8 mouse cellular contexts compared by ENCODE assay signal in the genomic region with DNA sequence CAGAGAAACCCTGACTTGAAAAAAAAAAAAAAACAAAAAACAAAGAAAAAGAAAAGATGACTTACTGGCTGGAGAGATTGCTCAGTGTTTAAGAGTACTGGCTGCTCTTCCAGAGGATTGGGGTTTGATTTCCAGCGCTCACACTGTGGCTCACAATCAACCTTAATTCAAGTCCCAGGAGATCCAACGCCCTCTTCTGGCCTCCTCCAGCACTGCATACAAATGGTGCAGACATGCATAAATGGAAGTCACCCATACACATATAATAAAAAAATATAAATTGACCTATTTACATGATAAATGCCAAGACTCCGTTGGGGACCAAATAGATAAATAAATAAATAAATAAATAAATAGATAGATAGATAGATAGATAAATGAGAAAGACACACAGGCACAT. TPM values are rescaled to one million over a fixed set of nuclear protein-coding genes. Genes with fewer than 3 reads are reported as not detected.
DNase-seq lines count a peak whose midpoint lies in the region; ATAC-seq lines count a peak whose summit lies in the region.

No protein-coding gene starts in this region.

- H3K4me2 ChIP-seq in intestine, embryonic 15.5 days (replicated peaks): peak overlapping the region; percentile 67; the same call in 1 of the 2 replicates
- H3K4me2 ChIP-seq in neural tube, embryonic 14.5 days (ENCODE audit: low read depth, low read length): peak overlapping the region; percentile 87; the same call in 1 of the 2 replicates

- peaks cover 40% of the 10 kb centered on the region for H3K36me3 ChIP-seq in erythroblast, embryonic 14.5 days (ENCODE audit: control insufficient read depth)
- H3K36me3 ChIP-seq in intestine, embryonic 15.5 days: no peaks in the 10 kb centered on the region
- H3K36me3 ChIP-seq in neural tube, embryonic 14.5 days (ENCODE audit: control insufficient read depth, insufficient read depth, low read length): peaks cover 10% of the 10 kb centered on the region

- peak; percentile 47 for DNase-seq in thymus, postnatal 4 days
- DNase-seq in thymus, postnatal 10 days (ENCODE audit: low spot score in 2 of 2): no peak
- DNase-seq in embryo, embryonic 11 days: no peak
- no peak for DNase-seq in right cerebral cortex, adult 2 months (ENCODE audit: low spot score in 2 of 2)

- WGBS in intestine, embryonic 15.5 days: 52% methylated on average over 3 of the region's 3 CpGs
- WGBS in neural tube, embryonic 14.5 days: 59% methylated on average over 3 of the region's 3 CpGs

- no peak for ATAC-seq in erythroblast, adult 5-6 weeks (replicated peaks; ENCODE audit: low FRiP score, poor library complexity, severe bottlenecking)
- ATAC-seq in intestine, embryonic 15.5 days: no peak
- ATAC-seq in neural tube, embryonic 14.5 days (ENCODE audit: low read depth): no peak

- H3K4me3 ChIP-seq in erythroblast, embryonic 14.5 days (replicated peaks): peak overlapping the region; percentile 99
- H3K4me3 ChIP-seq in intestine, embryonic 15.5 days (replicated peaks): peak overlapping the region; percentile 92; the same call in 1 of the 2 replicates
- H3K4me3 ChIP-seq in neural tube, embryonic 14.5 days (ENCODE audit: low read depth, low read length): peak overlapping the region; percentile 98; the same call in 1 of the 2 replicates

- no peaks in the 10 kb centered on the region for H3K9me3 ChIP-seq in erythroblast, embryonic 14.5 days (ENCODE audit: control insufficient read depth, low read length)
- no peaks in the 10 kb centered on the region for H3K9me3 ChIP-seq in intestine, embryonic 15.5 days
- H3K9me3 ChIP-seq in neural tube, embryonic 14.5 days (ENCODE audit: control insufficient read depth, low read length): no peaks in the 10 kb centered on the region

- H3K9ac ChIP-seq in intestine, embryonic 15.5 days: no peak overlapping the region
- no peak overlapping the region for H3K9ac ChIP-seq in neural tube, embryonic 14.5 days (replicated peaks; ENCODE audit: low read depth, low read length)

- H3K4me1 ChIP-seq in erythroblast, embryonic 14.5 days (ENCODE audit: control insufficient read depth): peaks cover 25% of the 10 kb centered on the region
- H3K4me1 ChIP-seq in intestine, embryonic 15.5 days (replicated peaks): 0 out of 2 replicates have a peak, but pooled peaks cover 4% of the 10 kb centered on the region
- H3K4me1 ChIP-seq in neural tube, embryonic 14.5 days (ENCODE audit: control insufficient read depth, insufficient read depth, low read length): 0 out of 2 replicates have a peak, but pooled peaks cover 7% of the 10 kb centered on the region

- no peak overlapping the region for H3K27ac ChIP-seq in intestine, embryonic 15.5 days
- no peak overlapping the region for H3K27ac ChIP-seq in neural tube, embryonic 14.5 days (ENCODE audit: low read depth, low read length)

- peaks cover 17% of the 10 kb centered on the region for H3K27me3 ChIP-seq in erythroblast, embryonic 14.5 days (ENCODE audit: control insufficient read depth)
- H3K27me3 ChIP-seq in intestine, embryonic 15.5 days (replicated peaks): no peaks in the 10 kb centered on the region
- H3K27me3 ChIP-seq in neural tube, embryonic 14.5 days (ENCODE audit: control insufficient read depth, insufficient read depth, low read length): no peaks in the 10 kb centered on the region

RNA-seq across cellular contexts. Expression of a gene that starts 1.4 kb away (rescaled TPM):
- 0.02 and 0.03 TPM in 2 replicates for polyA plus RNA-seq in erythroblast, embryonic 14.5 days (2012)
- total RNA-seq in erythroblast, adult 5-6 weeks (2015; ENCODE audit: low replicate concordance): 0.84 and 2.9 TPM in 2 replicates
- total RNA-seq in erythroblast, adult 5-6 weeks (2017; ENCODE audit: low replicate concordance): 7.1 and 9.1 TPM in 2 replicates
- 14.0 and 16.3 TPM in 2 replicates for polyA plus RNA-seq in intestine, embryonic 15.5 days (2015; fragmentation: Nextera tagmentation; extraction: Ambion mirVana)
- polyA plus RNA-seq in neural tube, embryonic 14.5 days (2014; fragmentation: Nextera tagmentation; extraction: Ambion mirVana): 12.4 and 14.6 TPM in 2 replicates

RNA-seq across cellular contexts. Expression of a gene that starts 1.4 kb away (rescaled TPM):
- polyA plus RNA-seq in erythroblast, embryonic 14.5 days (2012): 0.13 and 0.17 TPM in 2 replicates
- 1.7 and 3.8 TPM in 2 replicates for total RNA-seq in erythroblast, adult 5-6 weeks (2015; ENCODE audit: low replicate concordance)
- total RNA-seq in erythroblast, adult 5-6 weeks (2017; ENCODE audit: low replicate concordance): 0.68 and 0.98 TPM in 2 replicates
- 12.0 and 12.2 TPM in 2 replicates for polyA plus RNA-seq in intestine, embryonic 15.5 days (2015; fragmentation: Nextera tagmentation; extraction: Ambion mirVana)
- 11.3 and 12.5 TPM in 2 replicates for polyA plus RNA-seq in neural tube, embryonic 14.5 days (2014; fragmentation: Nextera tagmentation; extraction: Ambion mirVana)

RNA-seq across cellular contexts. Expression of a gene that starts 14.2 kb away (rescaled TPM):
- 0.34 and 0.38 TPM in 2 replicates for polyA plus RNA-seq in erythroblast, embryonic 14.5 days (2012)
- total RNA-seq in erythroblast, adult 5-6 weeks (2015; ENCODE audit: low replicate concordance): not detected in 2 replicates
- total RNA-seq in erythroblast, adult 5-6 weeks (2017; ENCODE audit: low replicate concordance): 0.43 and 0.84 TPM in 2 replicates
- 13.9 and 16.5 TPM in 2 replicates for polyA plus RNA-seq in intestine, embryonic 15.5 days (2015; fragmentation: Nextera tagmentation; extraction: Ambion mirVana)
- 6.2 and 8.4 TPM in 2 replicates for polyA plus RNA-seq in neural tube, embryonic 14.5 days (2014; fragmentation: Nextera tagmentation; extraction: Ambion mirVana)

RNA-seq across cellular contexts. Expression of a gene that starts 36.0 kb away (rescaled TPM):
- 19.7 and 20.4 TPM in 2 replicates for polyA plus RNA-seq in erythroblast, embryonic 14.5 days (2012)
- total RNA-seq in erythroblast, adult 5-6 weeks (2015; ENCODE audit: low replicate concordance): 20.9 and 28.2 TPM in 2 replicates
- total RNA-seq in erythroblast, adult 5-6 weeks (2017; ENCODE audit: low replicate concordance): 19.8 and 30.0 TPM in 2 replicates
- 74.5 and 78.2 TPM in 2 replicates for polyA plus RNA-seq in intestine, embryonic 15.5 days (2015; fragmentation: Nextera tagmentation; extraction: Ambion mirVana)
- 75.0 and 77.0 TPM in 2 replicates for polyA plus RNA-seq in neural tube, embryonic 14.5 days (2014; fragmentation: Nextera tagmentation; extraction: Ambion mirVana)

RNA-seq across cellular contexts. Expression of a gene that starts 39.0 kb away (rescaled TPM):
- polyA plus RNA-seq in erythroblast, embryonic 14.5 days (2012): 0.41 and 1.0 TPM in 2 replicates
- 11.3 and 13.0 TPM in 2 replicates for total RNA-seq in erythroblast, adult 5-6 weeks (2015; ENCODE audit: low replicate concordance)
- total RNA-seq in erythroblast, adult 5-6 weeks (2017; ENCODE audit: low replicate concordance): 12.8 and 16.2 TPM in 2 replicates
- 84.5 and 88.1 TPM in 2 replicates for polyA plus RNA-seq in intestine, embryonic 15.5 days (2015; fragmentation: Nextera tagmentation; extraction: Ambion mirVana)
- polyA plus RNA-seq in neural tube, embryonic 14.5 days (2014; fragmentation: Nextera tagmentation; extraction: Ambion mirVana): 116 and 117 TPM in 2 replicates

Comparison
In these comparisons a context has a peak if more than half of its experiments do, and no peak if none do; other contexts are left out.
1. RNA of a gene that starts 1.4 kb away (polyA plus RNA-seq): 14.0 to 16.3 TPM in intestine, embryonic 15.5 days and 12.4 to 14.6 TPM in neural tube, embryonic 14.5 days; 0.02 to 0.03 TPM in erythroblast, embryonic 14.5 days; every median in the first group is over 10 times any median in the second.
2. RNA of a gene that starts 1.4 kb away (polyA plus RNA-seq): 12.0 to 12.2 TPM in intestine, embryonic 15.5 days and 11.3 to 12.5 TPM in neural tube, embryonic 14.5 days; 0.13 to 0.17 TPM in erythroblast, embryonic 14.5 days; every median in the first group is over 10 times any median in the second.
3. Peak in every context shown above with its lines, with median percentiles within 50 percentile points of each other: H3K4me3 ChIP-seq.